Comparison of ENCODE assay signal across 8 mouse cellular contexts in the genomic region with DNA sequence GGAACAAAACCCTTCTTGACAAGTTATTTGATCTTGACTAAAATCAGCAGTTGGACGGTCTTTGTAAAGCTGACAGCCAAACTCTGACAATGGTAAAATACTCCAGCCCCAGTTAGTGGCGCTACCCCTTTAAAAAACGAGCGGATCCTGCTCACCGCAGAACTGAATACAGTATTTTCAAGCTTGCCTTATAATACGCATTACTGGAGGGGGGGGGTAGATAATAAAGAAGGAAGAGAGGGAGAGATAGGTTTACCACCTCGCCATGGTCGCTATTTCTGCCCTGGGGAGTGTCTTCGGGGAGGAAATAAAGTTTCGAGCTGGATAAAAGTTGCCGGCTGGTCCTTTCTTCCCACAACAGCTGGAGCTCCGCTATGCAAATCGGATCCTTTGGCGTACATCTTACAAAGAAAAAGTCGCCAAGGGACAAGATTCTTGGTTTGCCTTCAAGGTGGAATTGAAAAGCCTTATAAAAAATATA. TPM values are rescaled to one million over a fixed set of nuclear protein-coding genes. Genes with fewer than 3 reads are reported as not detected.
DNase-seq lines count a peak whose midpoint lies in the region; ATAC-seq and TF ChIP-seq lines count a peak whose summit lies in the region.

No protein-coding gene starts in this region.

- POLR2A ChIA-PET in Patski (lab: Charles Lee) = interaction anchor here (0.6 to 2.5 kb wide), 11 partner anchors 29 to 405 kb away, joined by 3 to 15 read pairs (median 5); no protein-coding TSS in a partner anchor

- ATAC-seq in Patski = no peak
- ATAC-seq in embryonic facial prominence, embryonic 12.5 days (ENCODE audit: insufficient number of reproducible peaks, insufficient read depth, low FRiP score, low TSS enrichment) = no peak
- no peak for ATAC-seq in heart, embryonic 15.5 days (replicated peaks; ENCODE audit: insufficient number of reproducible peaks, insufficient read depth, low FRiP score, low read depth)
- peak; percentile 16; the same call in 1 of the 2 replicates for ATAC-seq in lung, postnatal 0 days

- H3K4me1 ChIP-seq in embryonic facial prominence, embryonic 12.5 days = peaks cover 21% of the 10 kb centered on the region
- peaks cover 21% of the 10 kb centered on the region for H3K4me1 ChIP-seq in heart, embryonic 15.5 days (replicated peaks)
- peaks cover 4% of the 10 kb centered on the region; the same call in 1 of the 2 replicates for H3K4me1 ChIP-seq in lung, postnatal 0 days (ENCODE audit: insufficient read depth, low read depth, low read length)
- peaks cover 10% of the 10 kb centered on the region for H3K4me1 ChIP-seq in olfactory bulb, adult 2 months (ENCODE audit: control insufficient read depth, insufficient read depth, low read length)

- peak overlapping the region; percentile 74 for H3K4me3 ChIP-seq in embryonic facial prominence, embryonic 12.5 days
- peak overlapping the region; percentile 66 for H3K4me3 ChIP-seq in heart, embryonic 15.5 days
- H3K4me3 ChIP-seq in lung, postnatal 0 days (ENCODE audit: low read depth, low read length) = peak overlapping the region; percentile 68
- peak overlapping the region; percentile 51 for H3K4me3 ChIP-seq in olfactory bulb, adult 2 months (ENCODE audit: insufficient read depth, low read depth, low read length)

- no peaks in the 10 kb centered on the region for H3K9me3 ChIP-seq in embryonic facial prominence, embryonic 12.5 days
- H3K9me3 ChIP-seq in heart, embryonic 15.5 days (replicated peaks) = no peaks in the 10 kb centered on the region
- no peaks in the 10 kb centered on the region for H3K9me3 ChIP-seq in lung, postnatal 0 days (ENCODE audit: low read length)

- DNase-seq in CD4-positive helper T cell, adult 2 months (ENCODE audit: low read depth, low spot score) = peak; percentile 85
- no peak for DNase-seq in Patski (ENCODE audit: low read depth, low spot score)
- peak; percentile 62 for DNase-seq in kidney, postnatal 10 days
- DNase-seq in lung, postnatal 0 days (ENCODE audit: low spot score) = peak; percentile 80
- no peak for DNase-seq in c-Kit-positive CD71-positive TER-119-positive erythroid progenitor cells, embryonic 14.5 days (ENCODE audit: low spot score)

- in situ Hi-C loops in Patski (cut with MboI; ENCODE audit: low pct_unique_long_range_greater_than_20kb) = loop anchor here (5.0 to 25.0 kb wide), 5 partner anchors 40 to 1035 kb away; no protein-coding TSS in a partner anchor

- H3K36me3 ChIP-seq in embryonic facial prominence, embryonic 12.5 days = peaks cover 10% of the 10 kb centered on the region
- H3K36me3 ChIP-seq in heart, embryonic 15.5 days = no peaks in the 10 kb centered on the region
- 0 out of 2 replicates have a peak, but pooled peaks cover 4% of the 10 kb centered on the region for H3K36me3 ChIP-seq in lung, postnatal 0 days (ENCODE audit: insufficient read depth, low read length)

- TF ChIP-seq CTCF in Patski (IDR thresholded peaks at IDR 0.05) = peak; percentile 15
- peak; percentile 28; the same call in 1 of the 2 replicates for TF ChIP-seq CTCF in lung, postnatal 0 days (IDR thresholded peaks at IDR 0.05)
- no peak for TF ChIP-seq CTCF in olfactory bulb, adult 2 months (IDR thresholded peaks at IDR 0.05; ENCODE audit: insufficient read depth, low read depth, low read length)

- no peak for TF ChIP-seq POLR2A in olfactory bulb, adult 2 months (IDR thresholded peaks at IDR 0.05; ENCODE audit: insufficient read depth, low read depth, low read length)

- peak overlapping the region; percentile 60 for H3K9ac ChIP-seq in embryonic facial prominence, embryonic 12.5 days
- peak overlapping the region; percentile 77 for H3K9ac ChIP-seq in heart, embryonic 15.5 days
- peak overlapping the region; percentile 60 for H3K9ac ChIP-seq in lung, postnatal 0 days (replicated peaks; ENCODE audit: low read depth)

- under 1% methylated on average over 15 of the region's 15 CpGs for WGBS in embryonic facial prominence, embryonic 12.5 days
- 0% methylated on average over 15 of the region's 15 CpGs for WGBS in heart, embryonic 15.5 days
- WGBS in lung, postnatal 0 days = 0% methylated on average over 15 of the region's 15 CpGs
- under 1% methylated on average over 15 of the region's 15 CpGs for WGBS in olfactory bulb, adult 2 months

- CTCF ChIA-PET in Patski (lab: Charles Lee) = interaction anchor here (1.0 kb wide), 1 partner anchor 46 kb away, joined by 3 read pairs; no protein-coding TSS in a partner anchor

- no peak for TF ChIP-seq EP300 in lung, postnatal 0 days (IDR thresholded peaks at IDR 0.05)

- H3K27me3 ChIP-seq in Patski = no peaks in the 10 kb centered on the region
- no peaks in the 10 kb centered on the region for H3K27me3 ChIP-seq in embryonic facial prominence, embryonic 12.5 days
- no peaks in the 10 kb centered on the region for H3K27me3 ChIP-seq in heart, embryonic 15.5 days
- H3K27me3 ChIP-seq in lung, postnatal 0 days (replicated peaks; ENCODE audit: insufficient read depth, low read length) = no peaks in the 10 kb centered on the region

- peak overlapping the region; percentile 84 for H3K27ac ChIP-seq in embryonic facial prominence, embryonic 12.5 days
- H3K27ac ChIP-seq in heart, embryonic 15.5 days = peak overlapping the region; percentile 95
- H3K27ac ChIP-seq in lung, postnatal 0 days (ENCODE audit: low read length) = peak overlapping the region; percentile 93
- peak overlapping the region; percentile 44; the same call in 1 of the 2 replicates for H3K27ac ChIP-seq in olfactory bulb, adult 2 months (ENCODE audit: insufficient read depth, low read depth, low read length)

- H3K4me2 ChIP-seq in embryonic facial prominence, embryonic 12.5 days (replicated peaks) = peak overlapping the region; percentile 81
- H3K4me2 ChIP-seq in heart, embryonic 15.5 days = peak overlapping the region; percentile 76
- H3K4me2 ChIP-seq in lung, postnatal 0 days (replicated peaks; ENCODE audit: low read depth, low read length) = peak overlapping the region; percentile 92

RNA-seq across cellular contexts. Expression of a gene that starts 0.8 kb away (rescaled TPM):
- 70.3 TPM for polyA plus RNA-seq in Patski (2021)
- polyA plus RNA-seq in embryonic facial prominence, embryonic 12.5 days (2016; fragmentation: Nextera tagmentation; extraction: Ambion mirVana) = 47.6 and 50.9 TPM in 2 replicates
- 21.5 and 22.7 TPM in 2 replicates for polyA plus RNA-seq in heart, embryonic 15.5 days (2015; fragmentation: Nextera tagmentation; extraction: Ambion mirVana)
- 42.8 and 50.8 TPM in 2 replicates for polyA plus RNA-seq in lung, postnatal 0 days (2015; fragmentation: Nextera tagmentation; extraction: Ambion mirVana)
- polyA plus RNA-seq in olfactory bulb, adult 2 months (2012; ENCODE audit: insufficient read depth, insufficient read length, low replicate concordance, missing spikeins) = not detected in 2 replicates

Comparison
In these comparisons a context has a peak if more than half of its experiments do, and no peak if none do; other contexts are left out.
1. DNase-seq: peak in CD4-positive helper T cell, adult 2 months (single experiment), kidney, postnatal 10 days (single experiment) and lung, postnatal 0 days (single experiment); none in Patski (single experiment) and c-Kit-positive CD71-positive TER-119-positive erythroid progenitor cells, embryonic 14.5 days (single experiment).
2. H3K27ac ChIP-seq: peak in every context shown above with its lines; median percentile 95 in heart, embryonic 15.5 days; 93 in lung, postnatal 0 days; 84 in embryonic facial prominence, embryonic 12.5 days; 44 in olfactory bulb, adult 2 months.
3. Peak in every context shown above with its lines, with median percentiles within 50 percentile points of each other: H3K4me2 ChIP-seq, H3K4me3 ChIP-seq and H3K9ac ChIP-seq.